Mouse (Mus musculus) ES-Bruce4 (cell line): ENCODE data around the gene Ssbp1. TPM values are rescaled to one million over a fixed set of nuclear protein-coding genes. Genes with fewer than 3 reads are reported as not detected.
A peak's percentile ranks its signal among the peaks of the same experiment; 100 is the strongest.

ENCODE experiments used
- H3K27ac ChIP-seq: 2 replicates; pipeline ENCODE4 v1.5.1; 2012; ENCODE audit warnings: low read length, inconsistent platforms; ENCODE audit not compliant: insufficient read depth
- H3K27me3 ChIP-seq: 2 replicates; pipeline ENCODE4 v1.6.1; 2012; ENCODE audit warnings: mild to moderate bottlenecking, low read length, inconsistent platforms; ENCODE audit not compliant: control insufficient read depth, poor library complexity, insufficient read depth, severe bottlenecking
- H3K36me3 ChIP-seq: 2 replicates; pipeline ENCODE4 v1.6.1; 2012; ENCODE audit warnings: inconsistent platforms, mild to moderate bottlenecking, low read length, moderate library complexity; ENCODE audit not compliant: control insufficient read depth, poor library complexity, insufficient read depth, severe bottlenecking
- H3K4me1 ChIP-seq: one replicate; pipeline ENCODE4 v1.8.1; 2011; ENCODE audit warnings: low read length; ENCODE audit not compliant: control insufficient read depth, insufficient read depth
- H3K4me3 ChIP-seq: 2 replicates; pipeline ENCODE4 v1.5.1; 2011; ENCODE audit warnings: low read depth, mild to moderate bottlenecking, low read length
- H3K9ac ChIP-seq: 2 replicates; pipeline ENCODE4 v1.6.1; 2012; ENCODE audit warnings: low read depth, mild to moderate bottlenecking, inconsistent platforms; ENCODE audit not compliant: poor library complexity, severe bottlenecking
- H3K9me3 ChIP-seq: replicated peaks from 2 replicates; pipeline ENCODE4 v1.6.1; 2012; ENCODE audit warnings: mild to moderate bottlenecking, low read length, inconsistent platforms; ENCODE audit not compliant: control insufficient read depth, poor library complexity, insufficient read depth, severe bottlenecking
- CTCF ChIP-seq: IDR thresholded peaks from one replicate; pipeline ENCODE4 v1.8.1; 2011; ENCODE audit warnings: low read depth, low read length
- EP300 ChIP-seq: IDR thresholded peaks from 2 replicates; pipeline ENCODE4 v1.6.1; 2011; ENCODE audit warnings: low read depth, low read length; ENCODE audit not compliant: insufficient read depth
- POLR2A ChIP-seq: IDR thresholded peaks from one replicate; pipeline ENCODE4 v1.8.1; 2011; ENCODE audit warnings: low read length; ENCODE audit not compliant: insufficient read depth
- polyA plus RNA-seq: library from polyadenylated mRNA; stranded (reverse); fragments of >200 nt; gene quantifications from 2 replicates; pipeline ENCODE4 v1.2.4, GENCODE M21; 2011; ENCODE audit warnings: low read depth; ENCODE audit not compliant: missing spikeins, insufficient read depth, insufficient read length

The Ssbp1 gene
- polyA plus RNA-seq, 1 experiment: 143 TPM

DNA sequence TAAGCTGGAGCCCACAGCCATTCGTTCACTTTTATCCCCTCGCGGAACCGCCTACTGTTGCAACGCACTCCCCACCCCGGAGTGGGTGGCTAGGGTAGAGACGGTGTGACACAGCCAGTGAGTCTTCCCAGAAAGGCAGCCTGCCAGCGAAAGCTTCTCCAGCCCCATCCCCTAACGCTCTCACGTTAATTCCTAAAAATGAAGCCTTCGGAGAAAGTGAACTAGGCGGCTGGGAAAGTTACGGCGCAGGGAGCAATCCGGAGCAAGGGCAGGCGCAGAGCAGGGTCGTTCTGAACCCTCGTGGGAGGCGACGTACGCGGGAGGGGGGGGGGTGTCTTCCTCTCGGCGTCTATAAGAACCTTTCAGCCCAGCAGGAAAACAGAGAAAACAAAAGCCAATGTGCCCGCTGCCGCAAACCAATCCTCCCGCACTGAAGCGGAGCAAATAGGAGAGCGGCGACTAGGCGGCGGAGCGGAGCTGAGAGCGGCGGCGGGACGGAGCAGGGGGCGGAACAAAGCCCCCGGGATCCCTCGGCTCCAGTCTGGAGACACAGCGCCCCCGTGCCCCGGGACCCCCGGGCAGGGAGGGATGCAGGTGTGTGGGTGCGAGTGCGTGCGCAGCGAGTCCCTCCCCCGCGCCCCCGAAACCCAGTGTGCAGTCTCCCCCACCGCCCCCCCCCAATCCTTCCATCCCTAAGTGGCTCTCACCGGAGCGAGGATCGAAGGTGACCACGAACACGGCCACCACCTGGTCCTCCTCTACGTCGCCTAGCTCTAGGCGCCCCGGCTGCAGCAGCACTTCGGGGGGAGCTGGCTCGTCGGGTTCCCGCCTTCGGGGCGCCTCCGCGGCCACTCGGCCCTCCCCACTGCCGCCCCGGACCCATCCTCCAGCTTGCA, 35.8 kb upstream of the Ssbp1 start:
- Histone ChIP-seq H3K36me3 (no peaks in the 10 kb centered on the region), H3K27ac (no peak overlapping the region), H3K27me3 (peaks cover 7% of the 10 kb centered on the region), H3K4me1 (no peaks in the 10 kb centered on the region), H3K9me3 (no peaks in the 10 kb centered on the region), H3K4me3 (peak overlapping the region; percentile 82), H3K9ac (peak overlapping the region; percentile 81)
- TF ChIP-seq CTCF (no peak), POLR2A (no peak), EP300 (no peak)

GRCm38 (mm10) chr6:40436047-40436483, 35.1 kb upstream of the Ssbp1 start, which contains the start of gene E330009J07Rik:
E330009J07Rik (minus strand) TSS chr6:40436135.
- no peaks in the 10 kb centered on the region for H3K36me3 ChIP-seq
- H3K9ac ChIP-seq: peak within 1 kb of the TSS; percentile 81
- H3K27ac ChIP-seq: no peak within 1 kb of the TSS
- H3K9me3 ChIP-seq: no peaks in the 10 kb centered on the region
- peak within 1 kb of the TSS; percentile 82 for H3K4me3 ChIP-seq
- TF ChIP-seq POLR2A (no peak), EP300 (no peak), CTCF (no peak)
- H3K27me3 ChIP-seq: peaks cover 7% of the 10 kb centered on the region
- H3K4me1 ChIP-seq: no peaks in the 10 kb centered on the region

DNA sequence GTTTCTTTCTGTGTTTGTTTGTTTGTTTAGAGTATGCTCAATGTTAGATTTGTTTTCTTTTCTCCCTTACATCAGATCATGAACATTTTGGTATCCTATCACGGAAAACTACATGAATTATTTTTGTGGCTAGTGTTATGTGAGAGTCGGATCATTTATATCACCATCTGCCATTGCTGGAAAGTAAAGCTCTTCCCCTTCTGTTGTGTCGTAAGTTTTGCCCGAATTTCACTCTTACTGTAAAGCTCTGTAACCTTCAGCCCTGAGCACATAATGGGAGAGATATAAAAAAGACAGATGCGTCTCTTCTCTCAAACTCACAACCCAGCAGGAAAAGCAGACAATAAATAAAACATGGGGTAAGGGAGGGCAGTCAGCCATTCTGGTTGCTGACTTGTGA, 32.2 kb upstream of the Ssbp1 start, which contains the start of gene Wee2:
Gene Wee2, plus strand, starts transcription at position 153 of the 400 bp plus-strand sequence.
- no peak within 1 kb of the TSS for H3K9ac ChIP-seq
- no peak within 1 kb of the TSS for H3K4me3 ChIP-seq
- TF ChIP-seq POLR2A (no peak), EP300 (no peak), CTCF (no peak)
- H3K36me3 ChIP-seq: no peaks in the 10 kb centered on the region
- H3K27me3 ChIP-seq: peaks cover 7% of the 10 kb centered on the region
- no peaks in the 10 kb centered on the region for H3K9me3 ChIP-seq
- H3K27ac ChIP-seq: no peak within 1 kb of the TSS
- H3K4me1 ChIP-seq: no peaks in the 10 kb centered on the region

GRCm38 (mm10) chr6:40439731-40440130, 31.4 kb upstream of the Ssbp1 start:
- H3K27me3 ChIP-seq: peaks cover 5% of the 10 kb centered on the region; the same call in 1 of the 2 replicates
- no peak overlapping the region for H3K27ac ChIP-seq
- TF ChIP-seq POLR2A (no peak), EP300 (no peak)
- no peak overlapping the region for H3K9ac ChIP-seq
- no peaks in the 10 kb centered on the region for H3K4me1 ChIP-seq
- no peaks in the 10 kb centered on the region for H3K36me3 ChIP-seq
- H3K9me3 ChIP-seq: no peaks in the 10 kb centered on the region
- H3K4me3 ChIP-seq: no peak overlapping the region

- H3K9ac ChIP-seq: no peak overlapping the region
- H3K4me1 ChIP-seq: no peaks in the 10 kb centered on the region
- H3K9me3 ChIP-seq: no peaks in the 10 kb centered on the region
- no peaks in the 10 kb centered on the region for H3K36me3 ChIP-seq
- H3K27me3 ChIP-seq: peaks cover 3% of the 10 kb centered on the region; the same call in 1 of the 2 replicates
- no peak overlapping the region for H3K27ac ChIP-seq
- TF ChIP-seq POLR2A (no peak), CTCF (no peak), EP300 (no peak)
- H3K4me3 ChIP-seq: no peak overlapping the region
Measured at GRCm38 (mm10) chr6:40441276-40441675, 29.9 kb upstream of the Ssbp1 start.

DNA sequence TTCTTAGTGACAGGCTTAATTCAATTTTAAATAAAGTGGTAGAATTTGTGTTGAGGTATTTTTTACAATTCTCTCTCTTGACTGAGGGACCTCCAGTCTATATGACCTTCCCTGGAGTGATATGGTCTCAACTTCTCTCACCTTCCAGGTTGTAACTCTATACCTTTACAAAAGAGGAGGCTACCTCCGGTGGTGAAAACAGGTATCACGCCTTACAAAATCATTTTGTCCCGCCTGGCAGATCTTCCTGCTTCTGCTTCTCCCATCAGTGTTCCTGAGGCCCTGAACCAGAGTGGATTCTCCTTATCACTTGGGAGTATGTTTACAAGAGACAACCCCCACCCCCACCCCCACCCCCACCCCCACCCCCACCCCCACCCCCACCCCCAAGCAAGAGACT, 29.4 kb upstream of the Ssbp1 start:
- no peaks in the 10 kb centered on the region for H3K36me3 ChIP-seq
- no peak overlapping the region for H3K27ac ChIP-seq
- no peak overlapping the region for H3K4me3 ChIP-seq
- TF ChIP-seq EP300 (no peak), CTCF (no peak), POLR2A (no peak)
- H3K9me3 ChIP-seq: no peaks in the 10 kb centered on the region
- H3K4me1 ChIP-seq: no peaks in the 10 kb centered on the region
- H3K9ac ChIP-seq: no peak overlapping the region
- peaks cover 1% of the 10 kb centered on the region; the same call in 1 of the 2 replicates for H3K27me3 ChIP-seq
